Mouse (Mus musculus) cerebellum, adult 9-11 months (tissue): ENCODE measurements around the gene Iglon5.

ENCODE experiments used
- DNase-seq: peaks from one replicate; pipeline ENCODE4 v3.0.0; 2022

Gene Iglon5

GRCm38 (mm10) chr7:43489631-43490125 is at the start of gene Iglon5:
Gene Iglon5, minus strand, starts transcription at chr7:43490075.
- peak; percentile 82 for DNase-seq

- DNase-seq: no peak
These were observed 48.6 kb upstream of the Iglon5 start for GRCm38 (mm10) chr7:43538524-43538923.

GRCm38 (mm10) chr7:43532936-43533505 is 43.1 kb upstream of the Iglon5 start:
- DNase-seq: no peak

GRCm38 (mm10) chr7:43530216-43530785 is 40.4 kb upstream of the Iglon5 start:
- no peak for DNase-seq

GRCm38 (mm10) chr7:43525313-43525712 is 35.4 kb upstream of the Iglon5 start:
- no peak for DNase-seq

- DNase-seq: no peak
These were observed 32.9 kb upstream of the Iglon5 start for GRCm38 (mm10) chr7:43522776-43523175.

- DNase-seq: peak; percentile 46
These were observed 28.5 kb upstream of the Iglon5 start for GRCm38 (mm10) chr7:43518341-43518740.

GRCm38 (mm10) chr7:43515076-43515475 is 25.2 kb upstream of the Iglon5 start:
- DNase-seq: no peak

GRCm38 (mm10) chr7:43512519-43512918 is 22.6 kb upstream of the Iglon5 start:
- no peak for DNase-seq

- no peak for DNase-seq
These were observed 22.0 kb upstream of the Iglon5 start for GRCm38 (mm10) chr7:43511707-43512478.

- DNase-seq: peak; percentile 77
These were observed 5.6 kb upstream of the Iglon5 start for GRCm38 (mm10) chr7:43495343-43496021.

GRCm38 (mm10) chr7:43490861-43491260 is 986 bp upstream of the Iglon5 start:
- peak; percentile 59 for DNase-seq

- DNase-seq: peak; percentile 93
These were observed 308 bp upstream of the Iglon5 start for GRCm38 (mm10) chr7:43490182-43490584.

GRCm38 (mm10) chr7:43488646-43489045 is 1.2 kb downstream of the Iglon5 start:
- DNase-seq: peak; percentile 65

- no peak for DNase-seq
These were observed 6.6 kb downstream of the Iglon5 start for GRCm38 (mm10) chr7:43483236-43483635.

- DNase-seq: no peak
These were observed 7.7 kb downstream of the Iglon5 start for GRCm38 (mm10) chr7:43482090-43482716.

- DNase-seq: no peak
These were observed 8.7 kb downstream of the Iglon5 start for GRCm38 (mm10) chr7:43481191-43481590.

- DNase-seq: no peak
These were observed 13.5 kb downstream of the Iglon5 start for GRCm38 (mm10) chr7:43476376-43476775.

GRCm38 (mm10) chr7:43475706-43476105 is 14.2 kb downstream of the Iglon5 start:
- DNase-seq: no peak

GRCm38 (mm10) chr7:43470373-43470772 is 19.5 kb downstream of the Iglon5 start:
- DNase-seq: no peak

- peak; percentile 81 for DNase-seq
These were observed 23.7 kb downstream of the Iglon5 start for GRCm38 (mm10) chr7:43466099-43466694.

- peak; percentile 85 for DNase-seq
These were observed 24.4 kb downstream of the Iglon5 start for GRCm38 (mm10) chr7:43465344-43466098.
